Mouse (Mus musculus) embryonic facial prominence, embryonic 15.5 days (tissue): ENCODE measurements at regions not wholly inside any gene's neighbourhood (a gene's known extent, or its start where the extent isn't known, plus 50 kb on each side); places are given as distances from the start of the nearest gene placed in this dataset.

Experiments
- ATAC-seq: fragments of 200-750 bp; cut with Nextera tagmentation; 2 replicates; pipeline ENCODE4 v1.8.0; 2017; ENCODE audit warnings: low read depth, moderate TSS enrichment; ENCODE audit not compliant: insufficient number of reproducible peaks, low FRiP score, low TSS enrichment
- H3K27ac ChIP-seq: fragments of 300-500 bp; sonication (generic); replicated peaks from 2 replicates; pipeline ENCODE4 v1.5.1; 2015; ENCODE audit warnings: mild to moderate bottlenecking, inconsistent platforms
- H3K27me3 ChIP-seq: fragments of 300-500 bp; sonication (generic); 2 replicates; pipeline ENCODE4 v1.6.1; 2015; ENCODE audit warnings: inconsistent platforms
- H3K36me3 ChIP-seq: fragments of 300-500 bp; sonication (generic); 2 replicates; pipeline ENCODE4 v1.6.1; 2015; ENCODE audit warnings: mild to moderate bottlenecking, inconsistent platforms
- H3K4me1 ChIP-seq: fragments of 300-500 bp; sonication (generic); 2 replicates; pipeline ENCODE4 v1.6.1; 2015; ENCODE audit warnings: inconsistent platforms
- H3K4me2 ChIP-seq: fragments of 300-500 bp; sonication (generic); replicated peaks from 2 replicates; pipeline ENCODE4 v1.6.1; 2015; ENCODE audit warnings: mild to moderate bottlenecking, inconsistent platforms
- H3K4me3 ChIP-seq: fragments of 300-500 bp; sonication (generic); replicated peaks from 2 replicates; pipeline ENCODE4 v1.5.1; 2015; ENCODE audit warnings: mild to moderate bottlenecking, inconsistent platforms
- H3K9ac ChIP-seq: fragments of 300-500 bp; sonication (generic); 2 replicates; pipeline ENCODE4 v1.6.1; 2015; ENCODE audit warnings: inconsistent platforms
- H3K9me3 ChIP-seq: fragments of 300-500 bp; sonication (generic); replicated peaks from 2 replicates; pipeline ENCODE4 v1.6.1; 2016; ENCODE audit warnings: inconsistent platforms
- WGBS: fragments of 180-500 bp; shearing (Covaris S2); methylation state at CpG from one replicate; pipeline ENCODE4 v1.1.7; 2015; 5-methylcytosine and 5-hydroxymethylcytosine counted together

DNA sequence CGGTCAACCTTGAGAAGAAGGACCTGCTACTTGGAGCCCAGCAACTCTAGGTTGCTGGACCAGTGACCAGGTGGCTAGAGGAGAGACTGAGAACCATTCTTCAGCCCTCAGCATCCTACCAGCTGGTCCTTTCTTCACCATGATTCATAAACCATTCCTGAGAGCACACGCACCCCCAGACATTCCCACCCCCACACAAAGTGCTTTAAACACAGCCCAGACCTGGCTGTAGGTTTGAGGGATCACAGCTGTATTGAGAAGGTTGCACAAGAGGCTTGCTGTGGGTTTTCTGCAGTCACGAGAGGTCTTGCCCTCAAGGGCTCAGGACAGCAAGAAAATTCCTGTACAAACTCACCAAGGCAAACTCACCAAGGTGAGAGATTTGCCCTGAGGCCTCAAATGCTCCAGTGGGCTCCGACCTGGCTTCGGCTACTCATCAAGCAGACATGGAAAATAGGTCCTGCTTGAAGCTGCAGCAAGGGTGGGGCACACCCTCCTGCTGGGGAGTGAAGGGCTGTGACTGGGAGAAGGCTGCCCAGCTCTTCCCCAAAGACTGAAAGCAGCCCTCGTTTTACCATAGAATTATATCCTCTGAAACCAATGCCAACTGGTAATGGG, 161.9 kb upstream of the Lnx1 start:
- Histone ChIP-seq H3K4me3 (no peak overlapping the region), H3K27ac (no peak overlapping the region), H3K4me1 (no peaks in the 10 kb centered on the region), H3K4me2 (no peak overlapping the region), H3K27me3 (no peaks in the 10 kb centered on the region), H3K9me3 (no peaks in the 10 kb centered on the region), H3K9ac (no peak overlapping the region), H3K36me3 (no peaks in the 10 kb centered on the region)
- WGBS = 67% methylated on average over 6 of the region's 6 CpGs
- no peak for ATAC-seq

DNA sequence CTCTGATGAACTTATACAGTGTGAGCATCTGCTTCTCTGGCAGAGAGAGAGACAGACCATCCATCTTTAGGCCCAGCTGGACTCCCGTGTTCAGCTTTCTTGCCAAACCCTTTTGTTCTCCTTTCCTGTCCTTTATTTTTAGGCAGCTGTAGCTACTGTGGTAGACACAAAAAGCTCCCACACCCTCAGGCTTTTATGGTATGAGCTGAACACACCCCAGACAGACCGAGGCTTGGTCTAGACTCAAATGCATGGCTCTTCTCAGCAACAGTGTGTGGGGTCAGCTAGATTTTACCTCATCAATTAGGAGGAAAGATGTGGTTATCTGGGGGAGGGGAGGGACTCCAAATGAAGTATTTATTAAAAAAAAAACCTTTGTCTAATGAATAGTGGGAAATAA, 158.6 kb upstream of the Lnx1 start:
- Histone ChIP-seq H3K27me3 (no peaks in the 10 kb centered on the region), H3K27ac (no peak overlapping the region), H3K36me3 (no peaks in the 10 kb centered on the region), H3K9me3 (no peaks in the 10 kb centered on the region), H3K4me3 (no peak overlapping the region), H3K4me2 (no peak overlapping the region), H3K9ac (no peak overlapping the region), H3K4me1 (no peaks in the 10 kb centered on the region)
- no peak for ATAC-seq
- WGBS = 54% methylated on average over 2 of the region's 2 CpGs

DNA sequence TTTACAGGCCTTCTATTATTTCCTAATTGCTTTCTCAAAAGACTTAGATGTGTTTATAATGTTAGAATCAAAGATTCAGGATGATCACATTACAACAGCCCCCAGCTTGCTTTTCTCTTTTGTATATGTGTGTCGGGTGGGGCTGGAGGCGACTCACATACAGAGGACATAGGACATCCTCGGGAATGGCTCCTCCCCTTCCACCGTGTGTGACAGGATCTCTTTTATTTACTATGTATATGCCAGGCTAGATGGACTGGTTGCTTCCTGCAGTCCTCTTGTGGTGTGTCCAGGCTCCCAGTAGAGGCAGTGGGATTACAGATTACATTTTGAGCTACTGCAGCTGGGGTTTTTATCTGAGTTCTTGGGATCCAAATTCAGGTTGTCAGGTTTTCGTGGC, 155.1 kb upstream of the Lnx1 start:
- Histone ChIP-seq H3K4me2 (no peak overlapping the region), H3K27ac (no peak overlapping the region), H3K36me3 (no peaks in the 10 kb centered on the region), H3K9ac (no peak overlapping the region), H3K4me1 (no peaks in the 10 kb centered on the region), H3K27me3 (no peaks in the 10 kb centered on the region), H3K9me3 (no peaks in the 10 kb centered on the region), H3K4me3 (no peak overlapping the region)
- WGBS = 37% methylated on average over 5 of the region's 5 CpGs
- no peak for ATAC-seq

DNA sequence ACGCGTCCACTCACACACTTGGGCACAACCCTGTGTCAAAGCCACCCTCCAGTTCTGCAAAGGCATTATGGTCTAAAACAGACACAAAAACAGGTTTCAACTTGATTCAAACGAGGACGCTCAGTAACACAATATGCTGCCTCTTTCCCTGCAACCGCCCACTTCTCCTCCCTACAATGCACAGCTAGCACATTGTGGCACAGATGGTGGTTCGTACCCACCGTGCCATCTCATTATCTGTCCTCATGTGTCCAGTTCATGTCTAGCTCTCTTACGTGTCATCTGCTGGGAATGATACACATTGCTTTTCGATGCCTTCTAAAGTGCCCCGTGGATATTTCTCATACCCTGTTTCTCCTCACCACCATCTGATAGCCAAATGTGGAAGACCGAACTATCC, 154.4 kb upstream of the Lnx1 start:
- no peaks in the 10 kb centered on the region for H3K27me3 ChIP-seq
- 65% methylated on average over 11 of the region's 11 CpGs for WGBS
- no peak overlapping the region for H3K4me2 ChIP-seq
- no peak overlapping the region for H3K9ac ChIP-seq
- no peaks in the 10 kb centered on the region for H3K9me3 ChIP-seq
- H3K36me3 ChIP-seq = no peaks in the 10 kb centered on the region
- no peak overlapping the region for H3K27ac ChIP-seq
- H3K4me1 ChIP-seq = no peaks in the 10 kb centered on the region
- no peak overlapping the region for H3K4me3 ChIP-seq
- ATAC-seq = no peak

DNA sequence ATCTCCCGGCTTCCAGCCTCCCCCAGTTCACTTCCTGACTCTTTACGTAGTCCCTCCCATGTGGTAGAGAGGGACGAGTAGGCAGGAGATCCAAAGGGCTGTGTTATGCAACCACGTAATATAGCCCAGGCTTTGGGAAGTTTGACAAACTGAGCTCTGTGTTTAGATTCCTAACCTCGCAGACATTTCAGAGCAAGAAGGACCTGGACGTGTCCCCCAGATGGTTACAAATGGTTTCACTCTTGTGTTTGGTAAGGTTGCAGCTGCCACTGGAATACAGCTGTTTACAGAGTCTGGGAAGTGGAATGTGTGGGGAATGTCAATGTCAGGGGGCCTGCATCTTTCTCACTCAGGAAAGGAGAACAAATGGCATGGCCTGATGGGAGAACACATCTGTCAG, 145.1 kb upstream of the Lnx1 start:
- Histone ChIP-seq H3K27ac (0 out of 2 replicates have a peak overlapping the region, but pooled peaks have one; percentile 5), H3K9me3 (no peaks in the 10 kb centered on the region), H3K27me3 (no peaks in the 10 kb centered on the region), H3K9ac (no peak overlapping the region), H3K4me2 (no peak overlapping the region), H3K36me3 (no peaks in the 10 kb centered on the region), H3K4me3 (no peak overlapping the region), H3K4me1 (no peaks in the 10 kb centered on the region)
- no peak for ATAC-seq
- 47% methylated on average over 6 of the region's 6 CpGs for WGBS

DNA sequence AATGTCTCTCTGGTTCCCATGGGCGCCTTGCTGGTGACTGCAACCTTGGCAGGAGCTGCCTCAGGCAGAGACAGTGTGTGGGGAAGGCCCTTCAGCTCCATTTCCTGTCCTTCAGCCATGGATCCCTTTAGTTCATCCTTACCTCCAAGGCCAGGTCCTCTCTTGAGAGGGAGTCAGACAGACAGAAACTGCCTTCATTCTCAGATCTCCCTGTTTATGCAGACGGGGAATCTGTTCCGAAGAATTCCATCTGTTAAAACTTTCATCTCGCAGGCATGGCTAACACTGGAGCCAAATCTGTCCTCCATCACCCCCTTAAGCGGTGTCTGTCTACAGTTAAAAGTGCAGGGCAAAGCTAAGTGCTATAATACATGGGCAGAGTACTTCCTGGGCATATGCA, 144.0 kb upstream of the Lnx1 start:
- Histone ChIP-seq H3K4me3 (no peak overlapping the region), H3K27me3 (no peaks in the 10 kb centered on the region), H3K9ac (no peak overlapping the region), H3K4me1 (no peaks in the 10 kb centered on the region), H3K4me2 (no peak overlapping the region), H3K36me3 (no peaks in the 10 kb centered on the region), H3K9me3 (no peaks in the 10 kb centered on the region), H3K27ac (no peak overlapping the region)
- no peak for ATAC-seq
- 67% methylated on average over 5 of the region's 5 CpGs for WGBS

DNA sequence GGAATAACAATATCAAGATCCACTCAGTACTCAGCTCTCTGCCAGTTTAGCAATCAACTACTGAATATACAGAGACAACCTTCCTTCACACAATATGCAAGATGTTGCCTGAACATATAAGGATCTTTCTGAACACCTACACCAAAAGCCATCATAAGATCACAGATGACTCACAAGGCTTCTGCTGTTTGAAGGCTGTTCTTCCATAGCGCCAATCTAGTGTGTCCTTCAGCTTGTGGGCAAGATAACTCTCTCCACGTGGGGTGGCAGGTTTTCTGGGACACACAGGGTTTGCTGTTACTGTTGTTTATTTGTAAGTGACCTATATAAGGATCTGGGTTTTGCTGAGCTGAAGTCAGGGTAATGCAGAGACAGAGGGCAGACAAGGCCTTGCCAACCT, 131.7 kb upstream of the Lnx1 start:
- no peaks in the 10 kb centered on the region for H3K36me3 ChIP-seq
- H3K4me3 ChIP-seq = no peak overlapping the region
- H3K4me1 ChIP-seq = peaks cover 5% of the 10 kb centered on the region
- H3K4me2 ChIP-seq = no peak overlapping the region
- ATAC-seq = no peak
- H3K27me3 ChIP-seq = no peaks in the 10 kb centered on the region
- WGBS = 85% methylated on average over 2 of the region's 2 CpGs
- no peaks in the 10 kb centered on the region for H3K9me3 ChIP-seq
- H3K9ac ChIP-seq = no peak overlapping the region
- H3K27ac ChIP-seq = no peak overlapping the region

DNA sequence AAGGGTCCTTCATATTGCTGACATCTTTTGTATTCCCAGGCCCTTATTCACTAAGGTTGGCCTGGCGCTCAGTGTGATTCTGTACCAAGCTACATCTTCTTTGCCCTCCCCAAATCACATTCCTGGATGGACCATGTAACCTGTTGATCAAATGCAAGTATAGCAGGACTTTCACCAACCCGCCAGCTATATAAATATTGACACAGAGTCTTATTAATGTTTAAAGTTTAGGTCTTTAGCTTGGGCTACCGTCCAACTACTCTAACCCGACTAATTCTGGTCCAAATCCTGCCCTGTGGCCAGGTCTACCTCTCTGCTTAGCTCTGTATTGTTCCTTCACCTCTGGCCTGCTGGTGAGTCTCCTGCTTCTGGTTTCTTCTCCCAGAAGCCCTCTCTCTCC, 131.2 kb upstream of the Lnx1 start:
- no peaks in the 10 kb centered on the region for H3K9me3 ChIP-seq
- H3K4me2 ChIP-seq = no peak overlapping the region
- H3K27me3 ChIP-seq = no peaks in the 10 kb centered on the region
- peaks cover under 1% of the 10 kb centered on the region; the same call in 1 of the 2 replicates for H3K4me1 ChIP-seq
- 82% methylated on average over 4 of the region's 4 CpGs for WGBS
- no peak overlapping the region for H3K4me3 ChIP-seq
- H3K36me3 ChIP-seq = no peaks in the 10 kb centered on the region
- no peak overlapping the region for H3K27ac ChIP-seq
- H3K9ac ChIP-seq = no peak overlapping the region
- ATAC-seq = no peak

DNA sequence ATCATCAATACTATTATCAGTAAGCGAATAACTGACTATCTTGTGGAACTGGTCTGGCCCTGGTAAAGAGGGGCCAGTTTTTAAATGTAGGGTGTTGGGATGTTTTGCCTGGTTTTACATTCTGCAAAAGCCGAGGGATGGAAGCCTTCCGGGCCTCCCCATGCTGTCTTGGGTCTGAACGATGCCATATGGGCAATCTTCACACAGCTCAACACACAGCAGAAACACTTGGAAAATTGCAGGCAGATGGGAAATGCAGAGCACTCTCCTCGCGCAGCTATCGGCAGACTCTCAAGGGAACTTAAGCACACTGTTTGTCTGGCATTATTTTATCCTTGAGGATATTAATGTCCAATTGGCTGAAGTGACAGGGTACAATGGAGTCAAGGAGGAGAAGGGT, 129.3 kb upstream of the Lnx1 start:
- WGBS = 52% methylated on average over 7 of the region's 7 CpGs
- Histone ChIP-seq H3K4me3 (no peak overlapping the region), H3K27ac (no peak overlapping the region), H3K4me1 (no peaks in the 10 kb centered on the region; the same call in 1 of the 2 replicates), H3K4me2 (no peak overlapping the region), H3K9ac (no peak overlapping the region), H3K27me3 (no peaks in the 10 kb centered on the region), H3K36me3 (no peaks in the 10 kb centered on the region), H3K9me3 (no peaks in the 10 kb centered on the region)
- ATAC-seq = no peak

DNA sequence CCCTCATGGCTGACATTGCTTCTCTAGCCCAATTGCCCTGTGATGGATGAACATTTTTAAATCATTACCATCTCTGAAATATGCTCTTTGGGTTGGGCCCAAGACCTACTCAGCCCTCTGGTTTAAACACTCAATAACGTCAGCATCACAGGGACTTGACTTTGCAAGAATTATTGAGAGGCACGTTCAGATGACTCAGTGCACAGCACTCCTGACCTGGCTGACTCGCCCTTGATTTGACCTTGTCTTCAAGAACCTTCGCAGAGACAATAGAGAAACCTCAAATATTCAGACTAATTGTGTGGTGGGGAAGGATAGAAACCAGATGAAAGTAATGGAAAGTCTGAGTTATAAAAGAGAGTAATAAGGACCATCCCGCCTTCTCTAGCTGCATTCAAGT, 127.9 kb upstream of the Lnx1 start:
- no peak overlapping the region for H3K4me2 ChIP-seq
- H3K27ac ChIP-seq = no peak overlapping the region
- no peaks in the 10 kb centered on the region for H3K9me3 ChIP-seq
- no peaks in the 10 kb centered on the region; the same call in 1 of the 2 replicates for H3K4me1 ChIP-seq
- ATAC-seq = no peak
- no peak overlapping the region for H3K4me3 ChIP-seq
- no peak overlapping the region for H3K9ac ChIP-seq
- H3K36me3 ChIP-seq = no peaks in the 10 kb centered on the region
- no peaks in the 10 kb centered on the region for H3K27me3 ChIP-seq
- WGBS = 37% methylated on average over 5 of the region's 5 CpGs

DNA sequence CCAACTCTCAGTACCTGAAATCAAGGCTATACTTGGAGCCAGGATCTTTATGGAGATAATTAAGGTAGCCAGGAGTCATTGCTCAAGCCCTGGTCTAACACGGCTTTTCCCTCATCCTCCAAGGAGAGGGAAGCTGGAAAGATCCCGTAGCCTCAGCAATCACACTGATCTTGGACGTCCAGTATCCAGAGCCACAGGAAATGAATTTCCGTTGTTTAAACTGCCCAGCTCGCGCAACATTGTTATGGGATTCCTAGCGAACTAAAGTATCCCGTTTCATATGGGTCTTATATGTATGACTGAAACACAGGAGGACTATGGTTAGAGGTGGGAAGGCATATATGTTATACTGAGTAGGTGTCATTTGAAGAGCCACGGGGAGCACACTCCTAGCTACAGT, 126.3 kb upstream of the Lnx1 start:
- H3K4me2 ChIP-seq = no peak overlapping the region
- H3K27ac ChIP-seq = no peak overlapping the region
- no peak for ATAC-seq
- 86% methylated on average over 9 of the region's 9 CpGs for WGBS
- no peak overlapping the region for H3K4me3 ChIP-seq
- H3K27me3 ChIP-seq = no peaks in the 10 kb centered on the region
- H3K9me3 ChIP-seq = no peaks in the 10 kb centered on the region
- H3K36me3 ChIP-seq = no peaks in the 10 kb centered on the region
- no peak overlapping the region for H3K9ac ChIP-seq
- no peaks in the 10 kb centered on the region; the same call in 1 of the 2 replicates for H3K4me1 ChIP-seq

DNA sequence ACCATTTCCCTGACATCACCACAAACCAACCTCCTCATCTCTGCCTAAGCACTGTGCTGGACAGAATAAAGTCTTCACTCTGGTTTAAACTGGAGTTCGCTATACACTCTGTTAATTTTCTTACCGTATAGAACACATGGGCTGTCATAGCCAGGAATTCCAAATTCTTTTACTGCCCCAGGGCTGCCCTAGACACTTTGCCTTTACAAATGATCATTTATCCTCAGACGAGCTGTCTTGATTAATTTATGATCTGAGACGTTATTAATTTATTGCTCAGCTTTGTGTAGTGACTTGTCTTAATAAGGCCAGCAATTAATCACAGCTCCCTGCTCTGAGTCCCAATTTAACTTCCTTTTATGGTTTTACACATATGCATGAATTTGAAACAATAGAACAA, 125.2 kb upstream of the Lnx1 start:
- no peak for ATAC-seq
- Histone ChIP-seq H3K4me1 (no peaks in the 10 kb centered on the region; the same call in 1 of the 2 replicates), H3K9me3 (no peaks in the 10 kb centered on the region), H3K9ac (no peak overlapping the region), H3K27me3 (no peaks in the 10 kb centered on the region), H3K4me3 (no peak overlapping the region), H3K4me2 (no peak overlapping the region), H3K36me3 (no peaks in the 10 kb centered on the region), H3K27ac (no peak overlapping the region)
- 40% methylated on average over 4 of the region's 4 CpGs for WGBS
